Mouse (Mus musculus) adrenal gland (tissue): ENCODE measurements around the gene Ttc23.

Experiments used
- intact Hi-C: fragments of 180-260 bp; cut with DNase I; formaldehyde crosslinking; loops from one replicate; pipeline ENCODE4 v1.15.1; 2025

The Ttc23 gene

DNA sequence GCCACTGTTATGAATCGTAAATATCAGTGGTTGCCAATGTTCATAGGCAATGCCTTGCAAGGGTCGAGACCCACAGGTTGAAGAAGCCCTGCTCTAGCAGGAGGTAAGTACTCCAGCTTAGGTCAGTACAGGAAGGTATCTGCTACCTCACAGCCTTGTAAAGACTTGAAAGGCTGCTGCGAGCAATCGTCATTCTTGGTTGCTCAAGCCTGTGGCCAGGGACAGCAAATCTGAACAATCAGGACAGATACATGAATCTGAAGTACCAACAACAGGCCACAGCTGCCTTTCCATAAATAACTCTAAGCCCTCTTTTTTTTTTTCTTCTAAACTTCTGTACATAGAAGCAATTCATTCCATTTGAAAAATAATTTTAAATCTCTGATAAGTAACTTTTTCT, 85.1 kb downstream of the Ttc23 start:
- intact Hi-C loops, result no loop called here

GRCm38 (mm10) chr7:67740382-67740781, 93.2 kb downstream of the Ttc23 start:
- intact Hi-C loops, result no loop called here

GRCm38 (mm10) chr7:67740796-67741195, 93.6 kb downstream of the Ttc23 start:
- intact Hi-C loops, result no loop called here

GRCm38 (mm10) chr7:67741706-67742105, 94.5 kb downstream of the Ttc23 start:
- intact Hi-C loops, result no loop called here

GRCm38 (mm10) chr7:67747731-67748305, 100.6 kb downstream of the Ttc23 start:
- intact Hi-C loops, result no loop called here

DNA sequence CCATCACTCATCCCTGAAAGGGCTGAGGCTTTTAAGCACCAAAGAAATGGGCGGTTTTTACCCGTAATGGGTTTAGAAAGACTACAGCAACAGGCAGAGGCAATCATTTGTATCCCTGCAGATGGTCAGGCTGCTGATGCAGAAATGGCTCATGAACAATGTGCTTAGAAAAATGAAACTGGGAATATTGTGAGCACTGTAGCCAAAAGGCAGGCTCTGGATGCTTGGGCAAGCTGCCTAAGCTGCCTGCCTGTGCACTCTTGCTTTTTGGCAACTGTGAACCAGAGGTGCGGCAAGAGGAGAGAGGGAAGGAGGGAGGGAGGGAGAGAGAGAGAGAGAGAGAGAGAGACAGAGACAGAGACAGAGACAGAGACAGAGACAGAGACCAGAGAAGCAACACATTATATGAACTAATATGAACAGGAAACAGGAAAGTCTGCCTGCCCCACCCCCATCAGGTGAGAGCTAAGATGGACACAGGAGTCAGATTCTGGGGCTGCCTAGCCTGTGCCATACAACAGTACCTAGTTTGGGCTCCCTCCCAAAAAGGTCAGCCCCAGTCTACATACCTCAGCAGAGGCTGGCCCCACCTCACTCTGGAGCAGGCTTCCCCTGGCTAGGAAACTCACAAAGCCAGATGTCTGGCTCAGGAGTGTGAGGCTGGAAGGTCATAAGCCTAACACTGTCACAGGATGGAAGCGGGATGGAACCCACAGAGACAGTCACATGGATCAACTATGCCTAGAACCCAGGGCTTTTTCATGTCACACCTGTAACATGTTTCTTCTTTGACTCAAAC, 102.4 kb downstream of the Ttc23 start:
- intact Hi-C loops, result no loop called here

DNA sequence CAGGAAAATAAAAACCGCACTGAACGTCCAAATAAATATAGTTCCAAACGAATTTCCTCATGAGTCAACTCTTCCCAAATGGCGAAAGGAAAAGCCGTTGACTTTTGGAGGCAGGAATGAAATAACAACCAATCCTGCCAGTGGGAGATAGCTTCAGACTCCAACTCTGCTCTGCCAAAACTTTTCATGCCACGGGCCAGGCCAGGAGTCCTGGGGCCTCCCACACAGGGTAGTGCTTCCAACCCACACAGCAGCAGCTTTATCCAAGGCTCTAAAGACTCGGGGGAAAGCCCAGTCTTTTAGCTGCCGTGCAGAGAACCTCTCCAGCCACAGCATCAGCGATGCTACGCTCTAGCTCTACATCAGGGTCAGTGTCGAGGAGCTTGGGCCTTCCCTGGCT, 107.4 kb downstream of the Ttc23 start:
- intact Hi-C loops, result loop anchor here (5.0 kb wide), 1 partner anchor 37 kb away; no protein-coding TSS in a partner anchor

DNA sequence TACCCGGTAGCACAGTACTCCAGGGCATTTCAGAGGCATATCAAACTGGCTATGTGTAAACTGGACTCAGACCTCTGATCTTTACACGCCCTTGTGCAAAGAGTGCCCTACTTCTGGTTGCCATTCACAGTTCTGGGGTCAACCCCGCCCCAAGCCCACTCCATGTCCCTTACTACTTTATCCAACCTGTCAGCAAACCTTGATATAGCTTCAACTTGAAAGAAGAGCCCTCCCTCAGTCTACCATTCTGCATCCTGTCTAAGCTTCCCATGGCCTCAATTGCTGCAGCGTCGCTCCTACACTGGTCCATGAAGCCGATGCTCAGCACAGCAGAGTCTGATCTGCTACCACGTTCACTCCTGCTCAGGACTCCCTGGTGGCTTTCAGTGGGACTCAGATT, 108.2 kb downstream of the Ttc23 start:
- intact Hi-C loops, result loop anchor here (5.0 kb wide), 1 partner anchor 38 kb away; no protein-coding TSS in a partner anchor

GRCm38 (mm10) chr7:67756636-67757035, 109.4 kb downstream of the Ttc23 start:
- intact Hi-C loops, result loop anchor here (5.0 kb wide), 1 partner anchor 39 kb away; no protein-coding TSS in a partner anchor

- intact Hi-C loops, result loop anchor here (5.0 kb wide), 1 partner anchor 41 kb away; no protein-coding TSS in a partner anchor
Measured at GRCm38 (mm10) chr7:67758506-67758857, 111.3 kb downstream of the Ttc23 start.

DNA sequence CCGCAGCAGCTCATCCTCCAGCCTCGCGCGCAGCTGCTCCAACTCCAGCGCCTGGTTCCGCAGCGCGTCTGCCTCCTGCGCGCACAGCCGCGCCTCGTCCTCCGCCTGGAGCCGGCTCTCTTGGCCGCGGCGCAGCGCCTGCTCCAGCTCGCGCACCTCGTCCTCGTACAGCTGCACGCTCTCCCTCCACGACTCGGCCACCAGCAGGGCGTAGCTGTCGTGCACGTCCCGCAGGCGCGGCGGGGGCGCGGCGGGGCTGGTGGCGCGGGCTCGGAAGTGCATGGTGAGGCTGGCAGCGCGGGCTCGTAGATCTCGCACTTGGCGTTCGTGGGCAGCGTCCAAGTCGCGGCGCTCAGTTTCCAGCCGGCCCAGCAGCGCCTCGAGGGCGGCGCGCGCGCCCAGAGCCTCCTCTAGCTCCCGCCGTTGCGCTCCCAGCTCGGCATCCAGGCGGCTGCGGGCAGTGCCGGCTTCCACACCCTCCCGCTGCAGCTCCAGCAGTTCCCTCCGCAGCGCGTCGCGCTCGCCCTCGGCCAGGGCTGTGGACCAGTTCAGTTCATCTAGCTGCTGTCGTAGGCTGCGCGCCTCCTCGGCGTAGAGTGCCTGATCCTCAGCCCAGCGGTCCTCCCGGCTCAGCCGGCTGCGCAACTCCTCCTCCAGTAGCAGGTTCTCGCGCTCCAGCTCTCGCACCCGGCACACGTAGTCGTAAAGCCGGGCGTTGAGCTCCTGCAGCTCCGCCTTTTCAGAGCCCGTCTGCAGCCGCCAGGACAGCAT, 111.8 kb downstream of the Ttc23 start:
- intact Hi-C loops, result loop anchor here (1.0 to 5.0 kb wide), 2 partner anchors 42 to 86 kb away; no protein-coding TSS in a partner anchor

- intact Hi-C loops, result loop anchor here (1.0 to 5.0 kb wide), 2 partner anchors 42 to 86 kb away; no protein-coding TSS in a partner anchor
Measured at GRCm38 (mm10) chr7:67759629-67759995, 112.4 kb downstream of the Ttc23 start, which contains the start of gene Synm. Gene Synm (minus strand): TSS chr7:67759742.

DNA sequence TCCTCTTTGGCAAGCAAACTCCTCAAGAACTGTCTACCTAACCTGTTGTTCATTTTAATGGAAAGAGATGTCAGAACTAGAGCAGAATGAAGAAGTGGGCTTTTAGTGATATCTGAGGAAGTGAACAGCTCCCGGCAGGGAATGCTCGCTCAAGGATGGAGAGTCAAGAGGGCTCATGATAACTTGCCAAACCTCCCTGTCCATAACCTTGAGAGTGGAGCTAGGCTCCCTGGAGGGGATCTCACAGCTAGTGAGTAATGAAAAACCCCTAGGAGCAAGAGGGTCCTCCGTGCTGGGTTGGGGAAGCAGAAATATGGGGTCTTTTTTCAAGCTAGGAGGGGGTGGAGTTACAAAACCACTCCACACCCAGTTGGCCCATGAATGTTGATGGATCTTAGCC, 116.4 kb downstream of the Ttc23 start:
- intact Hi-C loops, result no loop called here

DNA sequence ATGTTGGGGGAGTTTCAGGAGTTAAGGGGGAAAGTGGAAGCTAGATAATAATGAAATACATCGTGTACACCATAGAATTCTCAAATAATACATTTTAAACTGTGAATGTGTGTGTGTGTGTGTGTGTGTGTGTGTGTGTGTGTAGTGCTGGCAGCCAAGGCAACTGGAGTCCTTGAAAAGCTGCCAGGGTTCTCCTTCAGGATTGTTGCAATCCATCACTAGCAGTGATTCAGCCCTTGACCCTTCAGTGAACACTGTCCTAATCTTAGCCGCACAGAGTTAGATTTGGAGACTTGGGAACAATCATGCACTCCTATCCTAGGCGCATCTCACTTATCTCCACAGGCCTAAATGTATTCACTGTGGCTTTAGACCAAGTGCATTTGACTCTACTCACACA, 120.9 kb downstream of the Ttc23 start:
- intact Hi-C loops, result no loop called here

- intact Hi-C loops, result no loop called here
Measured at GRCm38 (mm10) chr7:67769487-67769886, 122.3 kb downstream of the Ttc23 start.

- intact Hi-C loops, result no loop called here
Measured at GRCm38 (mm10) chr7:67772231-67772630, 125.0 kb downstream of the Ttc23 start.

DNA sequence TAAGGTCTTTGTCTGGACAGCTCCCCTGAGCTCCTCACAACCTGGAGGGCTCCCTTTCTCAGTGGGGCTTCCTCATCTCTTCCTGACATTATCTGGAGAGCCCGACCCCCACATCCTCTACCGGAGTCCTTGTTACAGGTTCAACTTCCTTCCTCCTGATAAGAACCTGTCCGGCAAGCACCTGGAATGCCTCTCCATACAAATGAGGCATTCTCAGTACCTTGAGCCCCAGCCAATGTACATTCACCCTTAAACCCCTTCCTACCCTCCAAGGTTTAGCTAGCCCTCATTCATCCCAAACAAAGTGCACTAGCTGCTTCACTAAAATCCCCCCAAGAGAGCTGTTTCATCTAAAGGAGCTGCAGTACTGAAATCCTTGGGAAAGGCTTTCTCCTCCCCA, 128.4 kb downstream of the Ttc23 start:
- intact Hi-C loops, result no loop called here

DNA sequence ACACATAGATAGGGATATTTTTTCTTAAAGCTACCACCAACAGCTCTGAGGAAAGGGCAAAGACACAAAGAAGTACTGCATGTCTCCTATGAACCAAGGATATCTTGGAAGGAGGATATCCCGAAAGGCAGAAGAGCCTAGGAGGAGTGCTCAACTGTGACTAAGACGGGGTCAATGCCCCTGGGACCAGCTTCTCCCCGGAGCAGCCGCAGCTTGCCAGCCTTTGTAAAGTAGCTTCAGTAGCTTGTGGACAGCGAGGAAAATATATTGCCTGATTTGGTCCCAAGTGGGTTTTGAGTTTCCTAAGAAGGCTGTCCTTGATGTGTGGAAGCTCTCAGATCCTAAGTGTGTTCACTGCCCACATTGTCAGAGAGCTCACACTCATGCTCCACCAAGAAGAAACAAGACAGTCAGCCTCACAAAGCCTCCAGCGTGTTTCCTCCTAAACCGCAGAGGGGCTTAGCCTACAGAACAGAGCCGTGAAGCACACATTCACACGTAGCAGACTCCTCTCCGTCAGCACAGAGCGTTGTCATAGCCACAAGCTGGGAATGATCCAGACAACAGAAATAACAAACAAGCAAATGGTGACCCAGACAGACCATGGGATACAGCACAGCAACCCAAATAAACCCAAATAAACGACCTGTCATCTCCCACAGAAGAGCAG, 129.6 kb downstream of the Ttc23 start:
- intact Hi-C loops, result no loop called here

- intact Hi-C loops, result loop anchor here (5.0 kb wide), 1 partner anchor 569 kb away; no protein-coding TSS in a partner anchor
Measured at GRCm38 (mm10) chr7:67787861-67788260, 140.7 kb downstream of the Ttc23 start.

- intact Hi-C loops, result loop anchor here (5.0 kb wide), 1 partner anchor 569 kb away; no protein-coding TSS in a partner anchor
Measured at GRCm38 (mm10) chr7:67788713-67789112, 141.5 kb downstream of the Ttc23 start.

DNA sequence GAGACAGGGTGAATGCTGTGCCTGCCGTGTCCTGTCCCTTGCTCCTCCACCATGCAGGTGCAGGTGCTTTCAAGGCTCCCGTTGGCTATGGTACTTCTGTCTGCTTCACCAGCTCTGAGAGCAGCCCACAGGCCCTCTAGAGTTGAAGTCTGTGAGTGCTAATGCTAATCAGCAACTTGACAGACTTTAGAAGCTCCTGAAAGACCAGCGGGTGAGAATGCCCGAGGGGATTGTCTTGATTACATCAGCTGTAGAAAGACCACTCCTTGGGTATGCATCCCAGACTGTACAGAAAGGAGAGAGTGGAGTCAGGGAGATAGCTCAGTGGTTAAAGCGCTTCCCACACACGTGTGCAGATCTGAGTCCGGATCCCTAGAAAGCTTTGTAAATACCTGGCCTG, 144.0 kb downstream of the Ttc23 start:
- intact Hi-C loops, result no loop called here
